21 mouse cellular contexts compared by ENCODE assay signal in the genomic region with DNA sequence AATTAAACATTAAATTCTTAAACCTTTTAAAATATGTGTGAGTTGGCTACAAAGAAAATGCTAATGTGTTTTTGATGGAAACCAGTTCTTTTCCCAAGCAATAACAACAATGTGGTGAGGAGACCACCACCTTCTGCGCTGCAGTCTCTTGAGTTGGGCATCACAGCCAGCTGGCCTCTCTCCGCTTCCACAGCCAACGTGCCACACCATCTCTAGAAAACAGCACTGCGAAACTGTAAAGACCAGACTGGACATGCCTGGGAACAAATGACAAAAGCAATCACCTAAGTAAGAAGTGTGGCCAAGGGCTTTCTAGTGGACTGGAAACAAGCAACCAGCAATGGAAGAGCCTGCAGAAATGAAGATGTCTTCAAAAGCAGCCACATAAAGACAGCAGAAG.
"Had no signal": no experiment of that assay in that cellular context is flagged by ENCODE, and none has a peak within 500 bp of the region (broad histone marks: within the 10 kb centered on the region; RNA-seq: fewer than 3 reads in every experiment).

No protein-coding gene starts in this region.

- H3K4me3 ChIP-seq: heart, embryonic 12.5 days; hindbrain, embryonic 13.5 days; hindbrain, embryonic 15.5 days; intestine, embryonic 15.5 days; limb, embryonic 13.5 days; limb, embryonic 15.5 days had no signal

- H3K36me3 ChIP-seq: hindbrain, embryonic 13.5 days; hindbrain, embryonic 15.5 days; intestine, embryonic 15.5 days had no signal

- ATAC-seq: forebrain, postnatal 0 days; hindbrain, postnatal 0 days; intestine, embryonic 15.5 days had no signal

- H3K9ac ChIP-seq: forebrain, postnatal 0 days; heart, embryonic 12.5 days; hindbrain, embryonic 13.5 days; hindbrain, embryonic 15.5 days; intestine, embryonic 15.5 days; limb, embryonic 13.5 days; limb, embryonic 15.5 days; liver, embryonic 14.5 days had no signal

- DNase-seq: forebrain, postnatal 0 days; gastrocnemius, postnatal 14 days; gastrocnemius, postnatal 36 days; heart, adult 18-20 months; heart, postnatal 10 days; heart, postnatal 36 days; kidney, adult 11 months; kidney, adult 8-10 months; kidney, postnatal 10 days; kidney, postnatal 36 days; layer of hippocampus, adult 9-11 months; layer of hippocampus, postnatal 36 days; left cerebral cortex, postnatal 4 days had no signal

- H3K27ac ChIP-seq: hindbrain, embryonic 13.5 days; hindbrain, embryonic 15.5 days; hindbrain, postnatal 0 days; intestine, embryonic 15.5 days; limb, embryonic 13.5 days; limb, embryonic 15.5 days; liver, embryonic 14.5 days had no signal

- H3K4me2 ChIP-seq: heart, embryonic 12.5 days; hindbrain, embryonic 13.5 days; hindbrain, embryonic 15.5 days; intestine, embryonic 15.5 days; limb, embryonic 13.5 days; limb, embryonic 15.5 days had no signal

- H3K9me3 ChIP-seq: heart, embryonic 12.5 days; hindbrain, embryonic 13.5 days; hindbrain, embryonic 15.5 days; intestine, embryonic 15.5 days; limb, embryonic 13.5 days; limb, embryonic 15.5 days had no signal

- H3K27me3 ChIP-seq: heart, embryonic 12.5 days; hindbrain, embryonic 13.5 days; hindbrain, embryonic 15.5 days; intestine, embryonic 15.5 days; limb, embryonic 13.5 days; limb, embryonic 15.5 days had no signal

- H3K4me1 ChIP-seq: heart, embryonic 12.5 days; hindbrain, embryonic 13.5 days; hindbrain, embryonic 15.5 days; intestine, embryonic 15.5 days; limb, embryonic 13.5 days; limb, embryonic 15.5 days had no signal
